Mouse (Mus musculus): ENCODE data around the gene Gmpr2.

Gene Gmpr2

DNA sequence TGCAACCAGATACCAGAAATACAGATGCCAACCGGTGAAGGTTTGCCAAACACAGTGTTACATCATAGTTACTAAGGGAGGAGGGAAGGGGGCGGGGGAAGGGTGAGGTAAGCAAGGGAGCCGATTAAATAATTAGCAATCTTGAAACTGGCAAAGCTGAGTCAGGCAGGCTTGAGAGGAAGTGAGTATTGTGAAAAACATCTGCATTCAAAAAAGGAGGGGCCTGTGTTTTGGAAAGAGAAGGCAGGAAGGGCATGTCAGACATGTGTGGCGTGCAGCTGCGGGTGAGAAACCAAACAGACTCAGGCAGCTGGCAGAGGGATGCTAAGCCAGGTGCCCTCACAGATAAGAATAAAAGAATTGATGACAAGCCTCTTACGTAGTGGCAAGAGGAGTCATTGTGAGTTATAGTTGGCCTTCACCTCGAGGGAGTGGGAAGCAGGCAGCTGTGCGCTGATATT lies 52.7 kb downstream of the Gmpr2 start:
- peak; percentile 97 for DNase-seq (ENCODE audit: low read depth)

DNA sequence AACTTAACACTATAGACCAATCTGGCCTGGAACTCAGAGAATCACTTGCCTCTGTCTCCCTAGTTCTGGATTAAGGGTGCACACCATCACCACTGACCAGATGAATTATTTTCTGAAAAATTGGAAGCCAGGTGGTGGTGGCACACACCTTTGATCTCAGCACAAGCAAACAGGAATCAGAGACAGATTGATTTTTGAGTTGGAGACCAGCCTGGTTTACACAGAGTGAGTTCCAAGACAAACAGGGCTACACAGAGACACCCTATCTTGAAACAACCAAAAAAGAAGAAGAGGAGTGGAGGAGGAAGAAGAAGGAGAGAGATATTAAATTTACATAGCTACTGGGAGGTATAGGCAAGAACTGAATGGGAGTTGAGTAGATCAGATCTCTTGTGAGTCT lies 54.5 kb downstream of the Gmpr2 start:
- no peak for DNase-seq (ENCODE audit: low read depth)

DNA sequence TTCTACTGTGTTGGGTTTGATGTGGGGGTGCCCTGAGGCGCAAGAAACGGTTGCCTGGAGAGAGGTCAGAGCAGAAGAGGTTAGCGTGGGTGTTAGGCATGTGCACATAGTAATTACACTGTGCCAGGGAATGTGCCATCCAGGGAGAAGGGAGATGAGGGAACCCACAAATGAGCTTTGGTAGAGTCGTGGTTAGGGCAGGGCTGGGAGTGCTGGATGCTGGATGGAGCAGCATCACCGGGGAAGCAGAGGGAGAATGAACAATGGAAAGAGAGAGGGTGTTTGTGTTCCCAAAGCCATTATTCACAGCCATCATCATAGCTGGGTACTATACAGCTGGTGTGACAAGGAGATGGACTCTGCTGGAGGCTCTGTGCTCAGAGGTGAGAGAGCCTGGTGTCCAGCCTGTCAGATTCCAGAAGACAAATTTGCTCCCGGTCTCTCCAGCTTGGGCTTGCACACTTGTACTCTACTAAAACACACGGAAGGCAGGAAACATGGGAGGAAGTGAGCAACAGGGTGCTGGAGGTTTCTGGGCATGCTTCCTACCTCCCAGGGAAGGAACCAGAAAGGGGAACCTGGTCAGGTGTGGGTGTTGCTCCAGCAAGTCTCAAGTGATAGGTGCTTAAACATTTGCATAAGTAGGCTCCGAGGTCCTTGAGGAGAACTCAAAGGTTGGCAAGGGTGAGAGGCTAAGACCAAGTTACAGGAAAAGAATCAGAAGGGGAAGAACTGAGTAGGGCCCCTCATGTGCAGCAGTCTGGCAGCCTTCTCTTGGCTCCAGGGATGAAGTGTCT lies 56.3 kb downstream of the Gmpr2 start:
- DNase-seq (ENCODE audit: low read depth) = no peak

Measured in induced T-regulatory cell, adult 2 months (primary cell).